Mouse (Mus musculus): Measurements from ENCODE around the gene Faf2.

The Faf2 gene

DNA sequence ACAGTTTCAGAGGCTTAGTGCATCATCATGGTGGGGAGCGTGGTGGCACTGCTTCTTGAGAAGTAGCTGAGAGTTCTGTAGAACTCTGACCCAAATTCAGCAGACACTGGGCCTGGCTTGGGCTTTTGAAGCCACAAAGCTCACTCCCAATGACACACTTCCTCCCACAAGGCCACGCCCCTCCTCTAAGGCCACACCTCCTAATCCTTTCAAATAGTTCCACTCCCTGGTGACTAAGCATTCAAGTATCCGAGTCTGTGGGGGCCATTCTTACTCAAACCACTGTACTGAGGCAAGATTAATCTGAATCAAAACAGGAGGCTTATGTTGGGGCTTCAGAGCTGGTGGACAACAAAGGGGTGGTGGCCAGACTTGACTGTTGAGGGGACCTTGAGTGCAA lies 89.3 kb downstream of the Faf2 start:
- no peak for DNase-seq (ENCODE audit: low read depth, low spot score)

All from brain, embryonic 18.5 days (tissue).